Mouse (Mus musculus) hematopoietic stem cell, adult 5-6 weeks (primary cell): Measurements from ENCODE around the gene Grik3. TPM values are rescaled to one million over a fixed set of nuclear protein-coding genes. Genes with fewer than 3 reads are reported as not detected.
A peak's percentile ranks its signal among the peaks of the same experiment; 100 is the strongest.

Experiments used
- ATAC-seq, 2 experiments: fragments of 125-278 bp in 1 of 2; replicated peaks in 1 of 2; 2 replicates each; pipeline ENCODE4 v1.8.0; 2016 to 2017; ENCODE audit warnings: inconsistent platforms in 2 of 2, mild to moderate bottlenecking in 2 of 2, moderate number of reproducible peaks in 2 of 2, low read depth in 1 of 2, moderate TSS enrichment in 1 of 2; ENCODE audit not compliant: low FRiP score in 2 of 2, poor library complexity in 2 of 2, severe bottlenecking in 2 of 2, insufficient read depth in 1 of 2, low TSS enrichment in 1 of 2
- total RNA-seq: library from RNA; stranded (forward); fragments of 172-1452, 232-1000 nt; gene quantifications from 2 replicates; pipeline ENCODE4 v1.2.3, GENCODE M21; 2017

The Grik3 gene
- total RNA-seq, 1 experiment from 2014 or later: not detected

- ATAC-seq: no peak
These were observed 75.4 kb downstream of the Grik3 start for GRCm38 (mm10) chr4:125565711-125566439.

DNA sequence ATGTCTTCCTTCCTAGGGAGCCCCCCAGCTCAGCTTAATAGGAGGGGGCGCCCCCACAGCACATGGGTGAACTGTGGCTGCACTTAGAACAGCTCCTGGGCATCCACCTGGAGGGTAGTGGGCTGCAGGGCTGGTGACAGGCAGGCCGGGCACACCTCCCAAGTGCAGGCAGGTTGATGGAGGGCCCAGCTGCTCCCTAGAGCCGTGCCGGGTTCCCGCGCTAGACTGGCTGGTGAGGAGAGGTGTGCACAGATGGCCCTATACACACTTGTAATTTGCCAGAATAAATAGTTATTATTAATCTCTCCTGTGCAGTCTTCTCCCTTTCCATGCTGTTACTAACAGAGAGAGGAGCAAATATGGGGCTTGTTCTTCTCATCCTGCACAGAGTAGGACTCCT lies 77.7 kb downstream of the Grik3 start:
- no peak for ATAC-seq

DNA sequence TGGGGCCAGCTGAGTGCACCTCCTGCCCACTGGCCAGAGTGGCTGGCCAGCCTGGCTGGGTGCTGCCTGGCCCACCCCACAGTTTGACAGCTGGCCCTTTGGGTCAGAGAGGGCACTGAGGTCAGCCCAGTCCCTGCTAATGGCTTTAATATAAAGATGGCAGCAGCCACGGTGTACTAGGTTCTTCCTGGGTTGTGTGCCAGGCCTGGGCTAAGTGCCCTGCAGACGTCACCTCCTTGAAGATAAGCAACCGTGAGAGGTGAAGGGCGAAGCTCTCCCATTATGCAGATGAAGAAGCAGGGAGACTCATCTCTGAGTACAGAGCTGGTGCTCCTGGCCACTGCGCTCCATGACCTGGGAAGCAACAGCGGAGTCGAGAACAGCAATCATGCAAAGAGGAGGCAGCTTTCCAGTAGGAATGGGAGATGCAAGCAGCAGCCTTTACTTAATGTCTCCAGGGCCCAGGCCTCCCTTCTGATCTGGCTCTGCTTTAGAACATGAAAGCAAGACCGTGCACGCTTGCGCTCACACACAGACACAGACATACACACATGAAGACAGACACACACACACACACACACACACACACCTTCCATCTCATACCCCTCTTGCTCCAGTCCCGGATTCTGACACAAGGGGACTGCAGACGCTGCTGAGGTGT lies 81.3 kb downstream of the Grik3 start:
- ATAC-seq: no peak

GRCm38 (mm10) chr4:125572312-125572663 lies 81.8 kb downstream of the Grik3 start:
- ATAC-seq: no peak

- ATAC-seq: no peak
These were observed 82.5 kb downstream of the Grik3 start for GRCm38 (mm10) chr4:125573000-125573399.

GRCm38 (mm10) chr4:125573951-125574675 lies 83.6 kb downstream of the Grik3 start:
- ATAC-seq: no peak

DNA sequence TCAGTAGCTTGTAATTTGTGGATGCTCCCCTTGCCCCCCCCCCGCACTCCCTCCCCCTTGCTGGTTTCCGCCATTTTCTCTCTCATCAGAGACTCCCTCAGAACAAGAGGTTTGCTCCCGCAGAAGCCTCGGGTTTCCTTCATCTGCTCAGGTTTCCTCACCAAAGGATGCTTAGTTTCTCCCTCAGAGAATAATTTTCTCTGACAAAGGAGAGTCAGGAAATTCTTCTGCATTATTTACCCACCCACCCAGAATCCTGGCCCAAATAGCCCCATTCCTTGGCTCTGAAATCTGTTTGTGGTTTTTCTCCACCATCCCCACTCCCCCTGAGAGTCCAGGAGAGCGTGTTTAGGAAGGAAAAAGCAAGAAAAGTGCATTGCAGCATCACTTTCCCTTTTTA lies 89.8 kb downstream of the Grik3 start:
- no peak for ATAC-seq

DNA sequence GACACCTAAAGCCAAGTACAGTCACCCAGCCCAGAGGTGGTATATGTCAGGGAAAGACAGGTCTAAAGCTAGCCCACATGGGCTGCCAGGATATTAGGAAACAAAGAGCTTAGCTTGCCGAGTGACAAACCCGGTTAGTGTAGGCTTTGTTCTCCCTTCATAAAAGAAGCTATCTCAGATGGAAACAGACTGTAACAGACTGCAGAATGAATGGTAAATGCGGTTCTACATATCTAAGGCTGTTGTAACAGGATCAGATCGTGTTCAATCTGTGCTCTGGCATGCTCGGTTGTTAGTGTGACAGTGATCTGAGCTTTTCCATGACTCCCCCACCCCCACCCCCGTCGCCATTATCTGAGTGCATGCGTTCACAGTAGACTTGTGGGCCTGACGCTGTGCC lies 92.8 kb downstream of the Grik3 start:
- no peak for ATAC-seq

GRCm38 (mm10) chr4:125583935-125584334 lies 93.4 kb downstream of the Grik3 start:
- no peak for ATAC-seq

DNA sequence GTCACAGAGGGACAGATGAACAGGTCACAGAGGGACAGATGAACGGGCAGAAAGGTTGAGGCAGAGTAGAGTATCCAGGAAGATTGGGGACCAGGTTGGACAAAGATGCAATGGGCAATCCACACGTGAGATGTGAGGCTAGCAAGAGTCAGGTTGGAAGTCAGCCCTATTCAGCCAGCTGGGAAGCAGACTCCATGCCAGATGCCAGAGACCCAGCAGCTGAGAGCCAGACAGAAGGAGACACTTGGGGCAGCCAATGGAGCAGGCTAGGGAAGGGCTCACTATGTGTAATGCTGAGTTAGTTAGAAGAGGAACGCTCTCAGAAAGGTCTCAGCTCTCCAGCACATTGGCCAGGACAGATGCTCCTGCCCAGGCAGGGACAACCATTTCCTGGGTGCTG lies 94.2 kb downstream of the Grik3 start:
- no peak for ATAC-seq

- no peak for ATAC-seq
These were observed 97.1 kb downstream of the Grik3 start for GRCm38 (mm10) chr4:125587577-125587976.

DNA sequence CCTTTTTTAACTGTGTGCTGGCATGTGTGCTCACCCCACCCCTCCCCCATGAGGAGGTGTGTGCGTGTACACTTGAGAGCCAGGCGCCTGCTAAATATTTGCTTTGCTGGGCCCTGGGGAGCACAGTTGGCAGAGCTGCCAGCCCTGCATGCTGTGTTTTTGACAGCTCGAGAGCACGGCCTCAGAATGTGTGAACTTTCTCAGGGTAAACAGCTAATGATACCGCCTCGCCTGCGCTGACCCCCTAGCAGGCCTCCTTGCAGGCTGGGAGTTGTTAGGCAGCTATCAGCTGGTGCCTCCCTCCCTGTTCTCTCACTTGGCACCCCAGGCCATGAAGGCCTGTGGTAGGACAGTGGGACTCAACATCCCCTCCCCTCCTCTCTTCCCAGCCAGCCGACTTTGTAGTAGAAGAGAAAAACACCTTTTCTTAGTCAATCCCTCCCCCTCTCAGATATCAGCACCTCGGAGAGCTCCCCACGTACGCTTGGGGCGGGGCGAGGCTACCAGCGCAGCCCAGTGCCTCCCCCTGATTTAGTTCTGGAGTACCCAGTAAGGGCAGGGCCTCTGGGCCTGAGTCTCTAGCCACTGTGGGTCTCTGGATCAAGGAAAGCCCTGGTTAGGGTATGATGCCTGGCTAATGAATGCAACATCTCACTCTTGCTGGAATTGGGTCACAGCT lies 99.9 kb downstream of the Grik3 start:
- peak in 1 of 2 experiments; percentile 55; a peak in 1 of 4 replicates for ATAC-seq

GRCm38 (mm10) chr4:125592663-125593062 lies 102.2 kb downstream of the Grik3 start:
- no peak for ATAC-seq

DNA sequence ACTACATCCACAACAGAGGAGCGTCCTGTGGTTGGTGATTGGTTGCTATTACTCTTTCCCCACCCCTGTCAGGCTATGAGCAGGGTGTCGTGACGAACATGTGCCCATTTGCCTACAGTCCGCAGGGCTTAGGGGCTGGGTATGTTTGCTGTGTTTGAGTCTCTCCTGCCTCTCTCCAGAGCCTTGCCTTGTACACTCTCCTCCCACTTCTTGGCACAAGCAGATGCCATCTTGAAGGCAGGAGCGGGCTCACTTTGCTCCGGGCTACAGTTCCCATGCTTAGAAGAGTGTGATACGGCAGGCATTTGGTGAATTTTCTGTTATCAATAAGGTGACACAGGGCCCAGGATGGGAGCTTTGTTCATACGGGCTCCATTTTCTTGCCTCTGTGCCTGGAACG lies 104.5 kb downstream of the Grik3 start:
- ATAC-seq: no peak

GRCm38 (mm10) chr4:125598677-125599076 lies 108.2 kb downstream of the Grik3 start:
- ATAC-seq: no peak

GRCm38 (mm10) chr4:125599510-125600005 lies 109.1 kb downstream of the Grik3 start:
- no peak for ATAC-seq

DNA sequence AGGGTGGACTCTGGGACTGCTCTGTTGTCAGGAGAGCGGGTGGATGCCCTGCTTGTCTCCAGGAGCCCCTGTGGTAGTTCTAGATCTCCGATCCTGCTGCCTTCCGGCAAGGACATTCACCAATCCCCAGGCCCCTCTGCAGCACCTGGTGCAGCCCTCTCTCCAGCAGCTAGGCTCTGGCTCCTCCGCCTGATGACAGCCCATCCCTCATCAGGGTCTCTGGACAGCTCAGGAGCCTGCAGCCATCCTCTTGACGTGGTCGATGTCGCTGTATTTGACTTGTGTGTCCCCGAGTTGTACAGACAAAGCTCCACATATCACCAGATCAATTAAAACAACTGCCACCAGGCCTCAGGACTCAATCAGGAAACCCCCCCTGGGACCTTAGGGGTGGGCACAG lies 110.1 kb downstream of the Grik3 start:
- no peak for ATAC-seq

DNA sequence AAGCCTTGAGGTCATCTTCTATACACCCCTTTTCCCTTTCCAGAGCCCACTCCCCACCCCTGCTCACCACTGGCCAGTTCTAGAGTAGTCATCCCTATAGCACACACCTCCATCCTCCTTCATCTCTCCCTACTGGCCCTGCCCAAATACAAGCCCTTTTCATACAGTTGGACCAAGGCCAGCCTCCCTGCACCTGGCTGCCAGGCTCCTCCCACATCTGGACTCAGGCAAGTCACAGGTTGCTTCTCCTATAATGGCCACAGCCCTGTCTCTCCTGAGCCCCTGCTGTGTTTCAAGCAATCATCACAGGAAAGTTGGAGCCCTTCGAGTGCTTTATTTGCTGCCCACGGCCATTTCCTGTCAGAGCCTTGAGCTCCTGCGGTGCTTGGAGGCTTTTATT lies 110.8 kb downstream of the Grik3 start:
- ATAC-seq: no peak
